Mouse (Mus musculus): ENCODE measurements at regions not wholly inside any gene's neighbourhood (a gene's known extent, or its start where the extent isn't known, plus 50 kb on each side); places are given as distances from the start of the nearest gene placed in this dataset.
A peak's percentile ranks its signal among the peaks of the same experiment; 100 is the strongest.
"Not testable (repeated sequence)": the region's sequence is repeated elsewhere in the genome, so short reads cannot be mapped to it uniquely, and the experiment has no call there.

DNA sequence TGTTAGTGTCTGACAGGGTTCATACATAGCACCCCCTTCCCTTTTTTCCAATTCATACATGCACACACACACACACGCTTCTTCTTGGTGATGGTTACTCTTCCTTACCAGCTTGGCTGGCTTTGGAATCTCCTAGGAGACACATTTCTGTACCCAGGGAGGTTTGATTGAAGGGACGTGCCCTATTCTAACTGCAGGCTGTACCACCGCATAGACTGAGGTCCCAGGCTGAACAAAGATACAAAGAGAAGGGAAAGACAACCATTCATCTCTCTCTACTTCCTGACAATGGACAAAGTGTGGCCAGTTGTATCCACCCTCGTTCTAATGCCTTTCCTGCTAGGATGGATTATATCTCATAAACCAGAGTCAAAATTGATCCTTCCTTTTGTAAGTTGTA lies 100.0 kb downstream of the Raet1d start:
- not testable (repeated sequence) for DNase-seq (ENCODE audit: low read depth)

DNA sequence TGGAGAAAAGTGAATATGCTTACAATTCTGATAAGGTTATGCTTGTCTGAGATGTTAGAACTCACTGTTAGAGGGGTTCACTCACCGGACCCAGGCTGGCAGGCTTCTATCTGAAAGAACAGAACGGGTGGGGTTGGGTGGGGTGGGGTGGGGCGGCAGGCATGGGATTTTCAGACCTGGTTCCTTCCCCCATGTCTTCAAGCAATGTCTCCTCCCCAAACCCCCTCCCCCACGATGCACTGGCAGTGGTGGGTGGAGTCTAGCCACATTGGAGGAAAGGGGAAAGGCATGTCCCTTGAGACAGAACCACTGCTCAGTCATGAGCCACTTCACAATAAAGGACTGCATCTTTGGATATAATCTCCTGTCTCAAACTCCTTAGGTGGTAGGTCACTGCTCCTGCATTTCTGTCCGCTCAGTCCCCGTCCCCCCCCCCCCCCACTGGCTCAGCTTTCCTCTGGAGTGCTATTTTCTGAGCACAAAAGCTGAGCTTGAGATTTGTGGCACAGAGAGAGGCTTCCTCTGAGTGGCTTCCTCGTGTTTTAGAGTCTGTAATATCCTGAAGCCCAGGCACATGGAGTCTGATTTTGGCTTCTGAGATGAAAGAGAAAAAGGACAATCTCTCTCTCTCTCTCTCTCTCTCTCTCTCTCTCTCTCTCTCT lies 100.6 kb downstream of the Raet1d start:
- not testable (repeated sequence) for DNase-seq (ENCODE audit: low read depth)

DNA sequence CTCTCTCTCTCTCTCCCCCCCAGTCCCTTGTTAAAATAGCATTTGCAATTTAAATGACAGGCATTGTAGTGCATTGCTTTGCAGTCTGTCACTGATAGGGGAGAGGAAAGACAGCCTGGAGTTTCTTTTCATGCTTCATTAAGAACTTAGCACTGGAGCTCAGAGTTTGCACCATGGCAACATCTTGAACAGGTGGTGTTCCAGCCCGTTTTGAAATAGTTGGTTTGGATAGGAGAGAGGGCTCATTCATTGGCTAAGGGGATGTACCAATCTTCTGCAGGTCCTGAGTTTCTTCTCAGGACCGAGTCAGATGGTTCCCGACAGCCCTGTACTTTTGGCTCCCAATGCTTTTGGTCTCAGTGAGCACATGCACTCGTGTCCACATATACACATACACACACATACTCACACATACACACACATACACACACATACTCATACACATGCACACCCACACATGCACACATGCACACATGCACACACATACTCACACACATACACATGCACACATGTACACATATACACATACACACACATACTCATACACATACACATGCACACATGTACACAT lies 101.2 kb downstream of the Raet1d start:
- DNase-seq (ENCODE audit: low read depth): not testable (repeated sequence)

- peak; percentile 4 for DNase-seq (ENCODE audit: low read depth)
Observed at GRCm38 (mm10) chr10:22471722-22472330, 111.5 kb downstream of the Raet1d start.

DNA sequence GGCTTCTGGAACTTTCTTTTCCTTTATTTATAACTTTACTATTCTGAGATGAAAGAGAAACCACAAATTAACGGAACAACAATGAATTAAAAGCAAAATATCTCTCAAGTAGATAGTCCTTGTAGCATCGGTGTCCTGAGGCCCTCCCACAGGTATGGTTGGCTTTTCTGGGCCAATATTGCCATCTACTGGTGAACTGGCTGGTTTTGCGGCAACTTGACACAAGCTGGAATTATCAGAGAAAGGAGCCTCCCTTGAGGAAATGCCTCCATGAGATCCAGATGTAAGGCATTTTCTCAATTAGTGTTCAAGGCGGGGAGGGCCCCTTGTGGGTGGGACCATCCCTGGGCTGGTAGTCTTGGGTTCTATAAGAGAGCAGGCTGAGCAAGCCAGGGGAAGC lies 119.5 kb downstream of the Raet1d start:
- peak; percentile 57 for DNase-seq (ENCODE audit: low read depth)

DNA sequence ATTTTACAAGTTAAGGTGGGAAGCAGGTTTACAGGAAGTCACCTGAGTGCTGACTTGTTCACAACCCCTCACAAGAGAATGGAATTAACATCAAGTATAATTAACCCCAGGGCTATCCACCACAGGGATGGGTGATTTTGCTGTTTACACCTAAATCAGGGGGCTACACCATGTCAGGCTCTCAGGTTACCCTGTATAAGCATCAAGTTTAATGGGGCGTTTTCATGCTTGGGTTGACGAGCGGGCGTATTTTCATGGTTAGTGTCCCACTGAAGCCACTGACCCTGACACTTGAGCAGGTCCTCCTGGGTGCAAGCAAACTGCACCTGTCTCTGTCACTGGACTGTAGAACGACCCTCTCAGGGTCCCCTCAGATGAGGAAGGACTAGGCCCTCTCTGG lies 126.7 kb downstream of the Raet1d start:
- DNase-seq (ENCODE audit: low read depth): not testable (repeated sequence)

DNA sequence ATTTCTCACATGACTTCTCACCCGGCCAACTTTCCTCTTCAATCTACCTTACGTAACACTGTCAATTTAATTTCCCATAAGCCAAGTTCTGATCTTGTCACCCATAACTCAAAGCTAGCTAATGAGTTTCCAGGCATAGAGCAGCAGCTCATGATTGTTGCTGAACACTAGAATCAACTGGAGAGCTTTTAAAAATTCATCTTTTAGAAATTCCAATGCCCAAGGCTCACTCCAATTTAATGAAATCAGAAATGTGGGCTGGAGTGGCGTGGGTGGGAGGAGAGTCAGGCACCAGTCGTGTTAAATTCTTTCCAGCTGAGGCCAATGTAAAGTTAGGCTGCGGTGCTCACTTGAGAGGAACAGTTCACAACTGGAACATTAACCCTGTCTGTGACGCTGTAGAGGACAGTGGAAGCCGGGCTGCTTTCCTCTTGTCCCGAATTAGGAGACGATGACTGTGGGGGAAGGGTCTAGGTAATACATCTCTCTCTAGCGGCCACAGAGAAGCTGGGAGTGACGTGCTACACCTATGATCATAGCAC lies 131.5 kb downstream of the Raet1d start:
- DNase-seq (ENCODE audit: low read depth): not testable (repeated sequence)

DNA sequence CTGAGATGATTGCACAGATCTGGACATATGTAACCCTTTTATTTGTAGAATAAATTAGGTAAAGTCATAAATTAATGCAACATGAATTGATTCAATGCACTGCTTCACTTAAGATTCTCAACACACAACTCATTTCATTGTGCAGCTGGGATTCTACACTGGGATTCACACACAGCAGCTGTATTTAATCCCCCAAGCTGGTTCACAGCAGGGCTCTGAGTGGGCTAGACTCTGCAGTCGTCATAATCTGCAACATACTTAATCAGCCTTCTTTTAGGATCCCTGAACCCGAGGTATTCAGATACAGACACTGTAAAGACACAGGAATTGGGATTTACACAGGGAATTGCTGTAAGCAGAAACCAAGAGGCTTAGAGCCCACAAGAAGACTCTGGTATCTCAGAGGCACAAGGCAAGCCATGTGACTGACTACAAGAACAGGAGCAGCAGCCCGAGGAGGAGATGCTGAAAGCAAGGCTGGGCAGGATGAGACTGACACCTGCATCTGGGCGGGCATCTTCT lies 135.7 kb downstream of the Raet1d start:
- DNase-seq (ENCODE audit: low read depth): no peak
